Mouse (Mus musculus) left cerebral cortex, adult 18-20 months (tissue): ENCODE results near the gene Otop1. TPM values are rescaled to one million over a fixed set of nuclear protein-coding genes. Genes with fewer than 3 reads are reported as not detected.

Source experiments
- DNase-seq, 2 experiments: peaks; one replicate each; pipeline ENCODE4 v3.0.0; 2021 to 2022; ENCODE audit warnings: low spot score in 2 of 2, mixed read lengths in 1 of 2
- total RNA-seq, 2 experiments: library from RNA; stranded (reverse); gene quantifications; 2 replicates each; pipeline ENCODE4 v1.2.3; 2021

The Otop1 gene
- total RNA-seq, 2 experiments from 2014 or later, result not detected

GRCm38 (mm10) chr5:38288476-38288875 is 12.7 kb downstream of the Otop1 start:
- DNase-seq, result no peak

GRCm38 (mm10) chr5:38301761-38302411 is 26.1 kb downstream of the Otop1 start:
- no peak for DNase-seq

- no peak for DNase-seq
Measured at GRCm38 (mm10) chr5:38302651-38303050, 26.9 kb downstream of the Otop1 start.

- no peak for DNase-seq
Measured at GRCm38 (mm10) chr5:38305241-38305640, 29.5 kb downstream of the Otop1 start.

GRCm38 (mm10) chr5:38307255-38308101 is 31.7 kb downstream of the Otop1 start:
- DNase-seq, result peak; percentile 92 to 95

- DNase-seq, result peak; percentile 65 to 72
Measured at GRCm38 (mm10) chr5:38308873-38309272, 33.1 kb downstream of the Otop1 start.

GRCm38 (mm10) chr5:38309795-38310194 is 34.0 kb downstream of the Otop1 start:
- no peak for DNase-seq

- DNase-seq, result peak in 1 of 2 experiments; percentile 8
Measured at GRCm38 (mm10) chr5:38318966-38319786, 43.4 kb downstream of the Otop1 start, which contains the start of gene Drd5. Gene Drd5 (plus strand): TSS chr5:38319367.

- DNase-seq, result no peak
Measured at GRCm38 (mm10) chr5:38333381-38333780, 57.6 kb downstream of the Otop1 start.

GRCm38 (mm10) chr5:38334582-38334981 is 58.8 kb downstream of the Otop1 start:
- DNase-seq, result no peak

GRCm38 (mm10) chr5:38343101-38343500 is 67.3 kb downstream of the Otop1 start:
- DNase-seq, result no peak

- no peak for DNase-seq
Measured at GRCm38 (mm10) chr5:38346646-38347432, 71.1 kb downstream of the Otop1 start.

- DNase-seq, result no peak
Measured at GRCm38 (mm10) chr5:38350351-38350929, 74.7 kb downstream of the Otop1 start.

Other genes starting within 250 kb of the Otop1 start
- gene Stx18, start 237.2 kb upstream of the Otop1 start, total RNA-seq, result 10 to 100 TPM; 35.8 to 36.7 TPM
- gene Nsg1, start 116.1 kb upstream of the Otop1 start, total RNA-seq, result 100 to 1,000 TPM; 457 to 466 TPM
- gene Zbtb49, start 55.5 kb upstream of the Otop1 start, total RNA-seq, result 10 to 100 TPM; 19.2 to 19.3 TPM
- gene Lyar, start 55.5 kb upstream of the Otop1 start, total RNA-seq, result 10 to 100 TPM; 10.1 to 10.3 TPM
- gene Tmem128, start 15.8 kb upstream of the Otop1 start, total RNA-seq, result 10 to 100 TPM; 28.4 TPM
- 1 to 10 TPM; 1.4 to 2.0 TPM for gene Drd5, start 43.4 kb downstream of the Otop1 start, total RNA-seq
- gene Slc2a9, start 227.2 kb downstream of the Otop1 start, total RNA-seq, result 1 to 10 TPM in 1 of 2 experiments, under 1 TPM in 1; 0.70 to 1.1 TPM